Mouse (Mus musculus) lung, postnatal 36 days (tissue): ENCODE data around the gene Dlec1.
A peak's percentile ranks its signal among the peaks of the same experiment; 100 is the strongest.

ENCODE experiments used
- DNase-seq: peaks from one replicate; pipeline ENCODE4 v3.0.0; 2022; ENCODE audit warnings: mixed read lengths

Gene Dlec1

GRCm38 (mm10) chr9:119101992-119102782, at the start of gene Dlec1:
TSS of gene Dlec1 (plus strand) at chr9:119102478.
- DNase-seq: peak; percentile 89

DNA sequence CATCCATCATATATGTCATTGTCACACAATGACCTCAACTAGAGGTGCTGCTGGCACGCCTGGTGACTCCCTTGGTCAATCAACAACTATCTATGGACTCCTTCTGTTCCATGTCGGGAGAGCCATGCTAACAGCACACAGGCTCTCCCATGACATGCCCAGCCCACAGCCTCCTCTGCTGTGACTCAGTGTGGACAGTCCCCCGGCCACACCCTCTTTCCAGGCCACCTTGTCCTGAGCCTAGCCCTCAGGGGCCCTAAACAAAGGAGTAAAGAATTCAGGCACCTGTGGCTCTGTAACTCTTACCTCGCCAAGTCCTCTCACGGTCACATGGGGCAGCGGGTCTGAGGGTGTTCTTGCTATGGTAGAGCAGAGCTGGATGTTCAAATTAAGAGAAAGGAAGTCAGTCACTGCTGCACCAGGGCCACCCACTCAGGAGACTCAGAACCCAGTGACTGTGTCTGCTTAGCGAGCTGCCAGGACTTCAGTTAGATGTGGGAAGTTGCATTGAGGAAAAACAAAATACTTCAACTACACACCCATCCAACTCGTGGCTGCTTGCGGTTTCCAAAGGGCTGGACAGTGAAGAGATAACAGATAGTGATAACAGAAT, 48.2 kb upstream of the Dlec1 start:
- DNase-seq: peak; percentile 32

- no peak for DNase-seq
These were observed 46.9 kb upstream of the Dlec1 start for GRCm38 (mm10) chr9:119055336-119055735.

DNA sequence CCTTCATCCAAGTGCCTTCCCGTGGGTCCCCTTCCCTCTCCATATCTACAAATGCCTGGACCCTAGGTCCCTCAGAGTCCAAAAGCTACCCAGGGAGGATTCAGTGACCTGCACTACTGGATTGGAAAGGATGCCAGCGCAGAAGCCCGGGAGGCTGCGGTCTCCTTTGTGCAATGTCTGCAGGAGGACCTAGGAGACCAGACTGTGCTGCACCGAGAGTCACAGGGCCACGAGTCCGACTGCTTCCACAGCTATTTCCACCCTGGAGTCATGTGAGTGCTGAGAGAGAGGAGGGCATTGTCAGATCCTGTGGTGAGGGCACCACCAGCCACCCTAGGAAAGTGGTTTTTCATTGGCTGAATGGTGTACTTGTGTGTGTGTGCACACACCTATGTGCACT, 44.0 kb upstream of the Dlec1 start:
- DNase-seq: no peak

- DNase-seq: no peak
These were observed 41.6 kb upstream of the Dlec1 start for GRCm38 (mm10) chr9:119060701-119061100.

GRCm38 (mm10) chr9:119063036-119063644, 39.1 kb upstream of the Dlec1 start:
- peak; percentile 50 for DNase-seq

DNA sequence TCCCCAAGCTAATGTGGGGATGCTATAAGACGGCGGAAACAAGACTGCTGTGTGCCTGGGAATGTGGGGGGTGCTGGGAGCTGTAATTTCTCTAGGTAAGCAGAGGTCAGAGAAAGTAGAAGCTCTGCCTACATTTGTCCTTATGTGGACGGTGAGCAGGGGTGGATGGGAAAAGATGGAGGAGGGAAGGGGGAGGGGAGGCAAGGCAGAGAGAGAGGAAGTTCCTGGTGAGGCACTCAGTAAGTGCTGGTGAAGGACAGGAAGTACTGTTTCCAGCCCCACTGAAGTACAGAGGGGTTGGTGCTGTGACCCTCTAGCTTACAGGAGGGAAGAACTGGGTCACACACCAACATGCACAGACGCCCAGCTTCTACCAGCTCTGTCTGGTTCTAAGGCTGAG, 38.0 kb upstream of the Dlec1 start:
- DNase-seq: no peak

- DNase-seq: peak; percentile 90
These were observed 34.7 kb upstream of the Dlec1 start for GRCm38 (mm10) chr9:119067601-119068000.

GRCm38 (mm10) chr9:119068266-119068665, 34.0 kb upstream of the Dlec1 start:
- DNase-seq: peak; percentile 66

DNA sequence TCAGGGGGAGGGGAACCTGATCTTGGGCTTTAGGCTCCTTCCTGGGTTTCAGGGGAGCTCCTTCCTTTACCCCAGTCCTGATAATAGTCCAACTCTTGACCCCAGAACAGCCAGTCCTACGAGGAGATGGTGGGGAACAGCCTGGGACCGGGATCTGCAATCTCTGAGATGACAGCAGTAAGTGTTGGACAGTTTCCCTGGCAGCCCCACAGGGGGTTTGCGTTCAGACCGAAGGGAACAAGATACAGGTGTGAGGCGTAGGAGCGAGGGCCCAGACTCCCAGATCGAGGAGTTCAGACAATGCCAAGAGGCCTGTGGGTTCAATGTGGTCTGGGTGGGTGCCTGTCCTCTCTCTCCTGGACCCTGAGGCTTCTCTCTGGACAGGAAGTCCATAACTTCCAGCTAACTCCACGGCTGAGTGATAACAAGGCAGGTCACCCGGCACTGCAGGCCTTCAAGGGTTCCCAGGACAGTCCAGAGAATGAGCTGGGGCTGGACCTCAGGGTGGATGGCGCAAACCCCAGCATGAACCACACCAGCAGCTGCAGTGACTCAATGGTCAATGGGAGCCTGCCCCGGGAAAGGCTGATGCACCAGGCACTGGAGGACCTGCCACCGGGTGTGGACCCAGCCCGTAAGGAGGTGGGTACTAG, 32.0 kb upstream of the Dlec1 start:
- DNase-seq: no peak

DNA sequence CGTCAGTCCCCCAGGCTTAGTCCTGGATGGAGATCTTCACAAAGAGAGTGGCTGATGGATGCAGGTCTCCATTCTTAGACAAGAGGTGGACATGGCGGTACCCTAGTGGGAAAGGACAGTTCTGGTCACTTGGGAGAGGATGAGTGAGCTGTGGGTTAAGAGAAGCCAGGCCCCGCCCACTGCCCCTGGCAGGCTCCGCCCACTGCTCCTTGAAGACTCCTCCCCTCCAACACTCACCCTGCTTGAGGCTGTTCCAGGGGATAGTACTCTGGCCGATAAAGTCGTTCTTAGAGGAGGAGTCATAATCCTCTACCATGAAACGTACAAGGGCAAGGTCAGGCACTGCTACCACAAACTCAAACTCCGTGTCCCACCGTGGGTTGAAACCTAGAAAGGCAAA, 30.5 kb upstream of the Dlec1 start:
- DNase-seq: peak; percentile 26

DNA sequence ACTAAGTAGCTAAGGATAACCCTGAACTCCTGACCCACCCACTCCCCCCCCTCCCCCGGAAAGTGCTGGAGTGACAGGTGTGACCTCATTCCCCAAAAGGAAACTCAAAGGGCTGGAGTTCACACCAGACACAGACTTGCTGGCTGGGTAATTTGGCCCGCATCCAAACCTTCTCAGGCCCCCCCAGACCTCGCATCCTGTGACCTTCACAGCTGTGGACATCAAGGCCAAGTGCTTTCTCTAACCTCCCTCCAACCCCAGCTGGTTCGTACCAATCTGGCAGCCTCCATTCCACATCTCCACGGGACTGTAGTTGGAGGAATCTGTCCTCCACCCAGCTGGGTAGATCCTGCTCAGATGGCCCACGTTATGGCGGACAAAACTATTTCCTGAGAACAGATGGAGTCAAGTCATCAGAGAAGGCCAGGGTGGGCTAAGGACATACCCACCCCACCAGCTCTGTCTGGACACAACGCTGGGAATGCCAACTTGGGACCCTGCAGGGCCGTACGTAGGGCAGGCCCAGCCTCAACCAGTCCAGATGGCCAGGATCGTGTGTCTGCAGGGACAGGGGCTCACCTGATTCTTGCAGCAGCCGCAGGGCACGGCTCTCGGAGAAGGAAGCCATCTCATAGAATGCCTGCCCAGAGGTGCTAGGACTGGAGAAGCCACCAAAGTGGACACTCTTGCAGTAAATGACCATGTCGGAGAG, 28.9 kb upstream of the Dlec1 start:
- no peak for DNase-seq

DNA sequence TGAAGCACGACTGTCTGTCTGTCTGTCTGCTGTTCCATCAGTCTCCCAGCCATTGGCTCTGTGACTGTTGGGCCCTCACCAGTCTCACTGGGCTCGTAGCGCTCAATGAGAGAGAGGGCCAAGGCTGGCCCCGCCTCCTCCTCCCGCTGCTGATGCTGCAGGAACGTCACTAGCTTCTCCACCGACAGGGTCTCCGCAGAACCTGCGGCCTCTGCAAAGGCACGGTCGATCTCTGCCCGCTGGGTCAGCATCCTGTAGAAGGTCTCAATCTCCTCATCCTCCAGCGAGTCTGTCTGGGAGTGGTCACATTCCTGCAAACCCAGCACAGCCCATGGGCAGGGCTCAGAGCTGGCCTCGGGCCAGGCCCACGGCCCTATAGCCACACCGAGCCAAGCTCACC, 26.6 kb upstream of the Dlec1 start:
- no peak for DNase-seq

DNA sequence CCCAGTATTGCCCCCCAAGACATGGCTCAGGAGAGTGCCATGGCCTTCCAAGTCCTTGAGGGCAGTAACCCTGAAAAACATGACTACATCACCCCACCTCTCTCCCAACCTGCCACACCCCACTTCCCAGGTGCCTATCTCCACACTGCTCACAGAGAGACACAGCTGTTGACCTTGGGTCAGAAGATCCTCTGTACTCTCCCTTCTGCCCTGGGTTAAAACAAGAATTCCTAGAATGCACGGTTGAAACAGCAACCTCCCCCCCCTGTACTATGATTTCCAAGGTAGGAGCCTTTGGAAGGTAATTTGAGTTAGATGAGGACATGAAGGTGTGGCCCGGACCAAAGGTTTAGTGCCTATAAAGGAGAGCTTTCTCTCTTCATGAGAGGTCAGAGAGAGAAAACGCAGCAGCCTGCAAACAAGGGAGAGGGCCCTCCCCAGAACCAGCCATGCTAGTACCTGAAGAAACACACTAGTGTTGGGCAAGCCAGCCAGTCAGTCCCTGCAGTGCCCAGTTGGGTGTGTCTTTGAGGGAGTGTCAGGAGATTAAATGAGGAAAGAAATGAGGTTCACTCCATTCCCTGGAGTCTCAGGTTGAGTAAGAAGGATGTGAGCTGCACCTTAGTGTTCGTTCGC, 22.1 kb upstream of the Dlec1 start:
- no peak for DNase-seq

DNA sequence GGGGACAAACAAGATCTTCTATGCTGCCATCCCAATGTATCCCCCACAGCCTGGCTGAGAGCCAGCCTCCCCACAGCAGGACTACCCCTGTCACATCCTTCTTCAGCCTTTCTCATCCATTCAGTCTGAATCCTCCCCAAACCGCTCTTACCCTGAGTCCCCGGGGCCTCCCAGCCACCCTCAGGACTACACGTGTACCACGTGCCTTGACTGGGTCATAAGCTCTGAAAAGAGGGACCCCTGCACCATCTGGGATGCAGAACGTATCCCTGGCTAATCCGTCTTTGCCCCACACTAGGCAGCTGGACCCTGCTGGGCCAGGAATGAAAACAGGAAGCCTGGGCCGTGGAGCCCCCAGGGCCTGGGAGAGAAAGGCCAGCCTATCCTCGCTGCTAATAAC, 20.2 kb upstream of the Dlec1 start:
- no peak for DNase-seq

DNA sequence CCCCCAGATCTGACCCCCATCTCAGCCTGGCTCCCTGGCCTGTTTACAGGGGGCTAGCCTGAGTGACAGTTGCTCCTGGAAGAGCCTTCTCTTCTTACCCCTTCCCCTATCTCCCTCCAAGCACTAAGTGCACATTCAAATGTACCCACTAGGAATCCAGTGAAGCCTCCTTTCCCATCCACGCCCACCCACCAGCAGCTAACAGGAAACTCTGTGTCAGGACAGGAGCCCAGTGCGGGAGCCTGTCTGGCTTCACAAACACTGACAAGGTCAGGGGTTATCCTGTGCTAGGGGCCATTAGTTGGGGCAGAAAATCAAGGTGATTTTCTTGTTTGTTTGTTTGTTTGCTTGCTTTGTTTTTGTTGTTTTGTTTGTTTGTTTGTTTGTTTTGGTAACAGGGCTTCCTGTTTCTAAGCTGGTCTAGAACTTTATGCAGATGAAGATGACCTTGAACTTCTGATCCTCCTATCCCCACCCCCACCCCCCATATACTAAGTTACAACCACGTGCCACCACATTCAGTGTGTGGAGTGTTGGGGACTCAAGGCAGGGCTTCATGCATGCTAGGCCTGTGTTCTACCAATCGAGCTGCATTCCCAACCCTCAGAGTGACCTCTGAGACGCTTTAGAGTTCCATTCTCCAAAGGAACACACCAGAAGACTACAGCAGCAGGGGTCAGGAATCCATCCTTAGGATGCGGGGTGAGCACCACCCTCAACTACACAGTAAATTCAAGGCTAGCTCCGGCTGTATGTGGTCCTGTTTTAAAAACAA, 19.4 kb upstream of the Dlec1 start:
- DNase-seq: no peak

GRCm38 (mm10) chr9:119083966-119084365, 18.3 kb upstream of the Dlec1 start:
- DNase-seq: no peak

DNA sequence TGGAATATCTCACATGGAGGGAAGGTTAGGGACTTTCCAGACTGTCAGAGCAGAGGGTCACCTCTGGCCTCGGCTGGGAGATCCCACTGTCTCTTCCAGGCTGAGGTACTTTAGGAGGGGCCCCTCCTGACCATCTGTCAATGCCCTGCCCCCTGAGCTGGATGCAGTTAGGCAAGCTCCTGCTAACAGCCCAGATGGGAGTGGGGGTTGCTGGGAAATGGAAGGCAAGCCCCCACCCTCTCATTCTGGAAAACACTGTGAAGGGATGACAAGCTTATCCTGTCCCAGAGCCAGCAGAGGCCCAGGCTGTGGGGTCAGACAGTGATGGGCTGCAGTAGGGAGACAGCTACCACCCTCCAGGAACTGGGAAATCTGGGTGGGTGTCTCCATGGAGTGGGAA, 15.8 kb upstream of the Dlec1 start:
- DNase-seq: no peak

DNA sequence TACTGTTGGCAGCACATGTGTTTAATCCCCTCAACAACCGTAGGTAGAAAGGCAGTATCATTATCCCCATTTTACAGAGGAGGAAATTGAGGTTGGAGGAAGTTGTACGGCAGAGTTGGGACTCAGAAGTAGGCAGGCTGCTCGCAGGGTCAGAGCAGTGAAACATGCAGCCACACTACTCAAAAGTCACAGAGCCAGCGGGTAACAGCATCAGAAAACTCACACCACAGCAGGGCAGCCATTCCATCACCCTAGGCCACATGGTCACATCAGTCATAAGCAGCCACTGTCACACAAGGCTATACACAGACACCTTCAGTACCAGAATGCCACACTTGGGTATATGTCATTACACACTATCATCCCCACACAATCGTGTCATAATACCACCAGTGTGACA, 15.0 kb upstream of the Dlec1 start:
- DNase-seq: no peak

DNA sequence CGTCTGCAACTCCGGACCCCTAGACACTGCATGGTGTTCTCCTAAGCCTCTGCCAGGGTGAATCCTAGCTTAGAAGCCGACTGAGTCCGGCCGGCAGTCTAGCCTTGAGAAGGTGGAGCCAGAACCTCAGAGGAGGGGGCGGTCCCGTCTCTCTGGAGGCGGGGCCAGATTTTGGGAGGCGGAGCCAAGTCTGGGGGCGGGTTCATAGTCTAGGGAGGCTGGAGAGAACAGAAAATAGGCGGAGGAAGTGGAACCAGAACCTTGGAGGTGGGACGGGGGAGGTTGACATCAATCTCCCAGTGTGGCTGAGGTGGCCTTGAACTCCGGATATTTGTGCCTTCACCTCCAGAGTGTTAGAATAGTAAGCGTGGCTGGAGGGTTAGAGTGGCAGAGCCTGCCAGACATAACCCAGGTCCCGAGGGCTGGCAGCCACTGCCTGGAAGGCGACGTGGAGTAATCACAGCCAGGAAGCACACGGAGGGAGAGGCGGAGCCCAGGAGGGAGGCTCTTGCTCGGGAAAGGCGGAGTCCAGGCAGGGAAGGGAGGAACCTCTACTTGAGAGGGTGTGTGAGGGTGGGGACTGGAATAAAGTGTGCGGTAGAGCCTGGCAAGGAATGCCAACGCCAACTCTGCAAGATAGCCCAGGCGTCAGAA, 14.0 kb upstream of the Dlec1 start:
- peak; percentile 95 for DNase-seq

- no peak for DNase-seq
These were observed 12.8 kb upstream of the Dlec1 start for GRCm38 (mm10) chr9:119089437-119089836.
